Mouse (Mus musculus) testis, adult 2 months (tissue): Measurements from ENCODE around the gene Lrguk.

Experiments
- CTCF ChIP-seq: fragments of 200-500 bp; IDR thresholded peaks from 2 replicates; pipeline ENCODE4 v1.5.1; 2012; ENCODE audit warnings: low read depth, mild to moderate bottlenecking, inconsistent platforms, low read length, moderate library complexity; ENCODE audit not compliant: control insufficient read depth, insufficient read depth, insufficient replicate concordance
- POLR2A ChIP-seq: fragments of 200-500 bp; IDR thresholded peaks from 2 replicates; pipeline ENCODE4 v1.6.1; 2012; ENCODE audit warnings: low read depth, mild to moderate bottlenecking, inconsistent platforms, low read length, moderate library complexity; ENCODE audit not compliant: control insufficient read depth

GRCm38 (mm10) chr6:34124401-34124800, 95.2 kb downstream of the Lrguk start:
- TF ChIP-seq CTCF (no peak), POLR2A (no peak)
